Mouse (Mus musculus) olfactory bulb, adult 2 months (tissue): Measurements from ENCODE around the gene Ctsc. TPM values are rescaled to one million over a fixed set of nuclear protein-coding genes. Genes with fewer than 3 reads are reported as not detected.
"Not testable (repeated sequence)": the region's sequence is repeated elsewhere in the genome, so short reads cannot be mapped to it uniquely, and the experiment has no call there.

ENCODE experiments used
- H3K27ac ChIP-seq: fragments of 200-500 bp; 2 replicates; pipeline ENCODE4 v1.5.1; 2012; ENCODE audit warnings: low read depth, low read length; ENCODE audit not compliant: insufficient read depth
- H3K4me1 ChIP-seq: fragments of 200-500 bp; 2 replicates; pipeline ENCODE4 v1.6.1; 2012; ENCODE audit warnings: low read length; ENCODE audit not compliant: control insufficient read depth, insufficient read depth
- H3K4me3 ChIP-seq: fragments of 200-500 bp; 2 replicates; pipeline ENCODE4 v1.5.1; 2012; ENCODE audit warnings: mild to moderate bottlenecking, low read depth, low read length, moderate library complexity; ENCODE audit not compliant: insufficient read depth
- CTCF ChIP-seq: fragments of 200-500 bp; IDR thresholded peaks from 2 replicates; pipeline ENCODE4 v1.5.1; 2012; ENCODE audit warnings: low read depth, mild to moderate bottlenecking, low read length, moderate library complexity; ENCODE audit not compliant: insufficient read depth
- POLR2A ChIP-seq: fragments of 200-500 bp; IDR thresholded peaks from 2 replicates; pipeline ENCODE4 v1.6.1; 2012; ENCODE audit warnings: mild to moderate bottlenecking, low read depth, low read length, moderate library complexity; ENCODE audit not compliant: insufficient read depth
- WGBS: fragments of 180-500 bp; shearing (Covaris S2); methylation state at CpG from one replicate; pipeline ENCODE4 v1.1.7; 2018; 5-methylcytosine and 5-hydroxymethylcytosine counted together
- polyA plus RNA-seq: library from polyadenylated mRNA; stranded (reverse); fragments of >200 nt; gene quantifications from 2 replicates; pipeline ENCODE4 v1.2.4, GENCODE M21; 2012; ENCODE audit warnings: low replicate concordance; ENCODE audit not compliant: missing spikeins, insufficient read depth, insufficient read length

Ctsc gene
- not detected in 2 replicates for polyA plus RNA-seq

- WGBS = 3% methylated on average over 34 of the region's 34 CpGs
- Histone ChIP-seq H3K4me1 (peaks cover 6% of the 10 kb centered on the region), H3K4me3 (peak within 1 kb of the TSS; percentile 46), H3K27ac (no peak within 1 kb of the TSS)
- TF ChIP-seq POLR2A = no peak
These were observed at the start of gene Ctsc for GRCm38 (mm10) chr7:88277858-88278627. Ctsc (plus strand) TSS chr7:88278085.

- H3K27ac ChIP-seq = no peak overlapping the region
- no peak overlapping the region for H3K4me3 ChIP-seq
- WGBS = 74% methylated on average over 2 of the region's 2 CpGs
- no peaks in the 10 kb centered on the region for H3K4me1 ChIP-seq
- no peak for TF ChIP-seq CTCF
- no peak for TF ChIP-seq POLR2A
These were observed 48.8 kb upstream of the Ctsc start for GRCm38 (mm10) chr7:88229051-88229450.

- no peaks in the 10 kb centered on the region for H3K4me1 ChIP-seq
- no peak overlapping the region for H3K27ac ChIP-seq
- WGBS = 89% methylated on average over 4 of the region's 4 CpGs
- TF ChIP-seq CTCF (no peak), POLR2A (no peak)
- H3K4me3 ChIP-seq = no peak overlapping the region
These were observed 47.8 kb upstream of the Ctsc start for GRCm38 (mm10) chr7:88230121-88230520.

- WGBS = 98% methylated on average over 7 of the region's 7 CpGs
- Histone ChIP-seq H3K27ac (no peak overlapping the region), H3K4me1 (no peaks in the 10 kb centered on the region), H3K4me3 (no peak overlapping the region)
- TF ChIP-seq CTCF = no peak
- no peak for TF ChIP-seq POLR2A
These were observed 46.9 kb upstream of the Ctsc start for GRCm38 (mm10) chr7:88230756-88231522.

- Histone ChIP-seq H3K4me1 (no peaks in the 10 kb centered on the region), H3K4me3 (no peak overlapping the region), H3K27ac (no peak overlapping the region)
- TF ChIP-seq POLR2A (no peak), CTCF (no peak)
- 85% methylated on average over 3 of the region's 3 CpGs for WGBS
These were observed 34.8 kb upstream of the Ctsc start for GRCm38 (mm10) chr7:88243059-88243458.

GRCm38 (mm10) chr7:88244462-88244861, 33.4 kb upstream of the Ctsc start:
- no peak overlapping the region for H3K27ac ChIP-seq
- TF ChIP-seq CTCF (no peak), POLR2A (no peak)
- H3K4me3 ChIP-seq = no peak overlapping the region
- no peaks in the 10 kb centered on the region for H3K4me1 ChIP-seq

- H3K27ac ChIP-seq, H3K4me3 ChIP-seq, H3K4me1 ChIP-seq: not testable (repeated sequence)
- 100% methylated on average over 2 of the region's 2 CpGs for whole genome bisulfite sequencing
These were observed 27.5 kb upstream of the Ctsc start for GRCm38 (mm10) chr7:88250380-88250779.

- Histone ChIP-seq H3K27ac (no peak overlapping the region), H3K4me1 (no peaks in the 10 kb centered on the region), H3K4me3 (no peak overlapping the region)
- TF ChIP-seq CTCF (no peak), POLR2A (no peak)
- 47% methylated on average over 1 of the region's 1 CpGs for WGBS
These were observed 26.4 kb upstream of the Ctsc start for GRCm38 (mm10) chr7:88251535-88251934.

GRCm38 (mm10) chr7:88252129-88252528, 25.8 kb upstream of the Ctsc start:
- no peak for TF ChIP-seq POLR2A
- no peak overlapping the region for H3K27ac ChIP-seq
- H3K4me3 ChIP-seq = no peak overlapping the region
- no peaks in the 10 kb centered on the region for H3K4me1 ChIP-seq
